Mouse (Mus musculus): Measurements from ENCODE around the gene Pdss2. TPM values are rescaled to one million over a fixed set of nuclear protein-coding genes. Genes with fewer than 3 reads are reported as not detected.
A peak's percentile ranks its signal among the peaks of the same experiment; 100 is the strongest.

Gene Pdss2
- polyA plus RNA-seq, 1 experiment from 2014 or later: 16.2 TPM

- Histone ChIP-seq H3K4me1 (replicated peaks; ENCODE audit: control insufficient read depth, insufficient read depth, low read length) (peaks cover 31% of the 10 kb centered on the region), H3K9ac (ENCODE audit: low read depth, low read length) (no peak overlapping the region), H3K4me2 (no peak overlapping the region), H3K9me3 (ENCODE audit: control insufficient read depth, low read length) (no peaks in the 10 kb centered on the region), H3K27ac (ENCODE audit: low read depth, low read length) (no peak overlapping the region), H3K27me3 (replicated peaks; ENCODE audit: control insufficient read depth, insufficient read depth, low read length) (no peaks in the 10 kb centered on the region), H3K36me3 (ENCODE audit: control insufficient read depth, insufficient read depth, low read length) (no peaks in the 10 kb centered on the region), H3K4me3 (ENCODE audit: low read depth, low read length) (no peak overlapping the region)
- no peak for DNase-seq (ENCODE audit: low spot score)
- ATAC-seq (replicated peaks; ENCODE audit: low FRiP score): no peak
- 79% methylated on average over 3 of the region's 3 CpGs for WGBS
Measured at GRCm38 (mm10) chr10:43487441-43488010, 266.2 kb downstream of the Pdss2 start.

- Histone ChIP-seq H3K27ac (ENCODE audit: low read depth, low read length) (no peak overlapping the region), H3K9me3 (ENCODE audit: control insufficient read depth, low read length) (no peaks in the 10 kb centered on the region), H3K4me2 (no peak overlapping the region), H3K27me3 (replicated peaks; ENCODE audit: control insufficient read depth, insufficient read depth, low read length) (no peaks in the 10 kb centered on the region), H3K4me1 (replicated peaks; ENCODE audit: control insufficient read depth, insufficient read depth, low read length) (peaks cover 28% of the 10 kb centered on the region), H3K9ac (ENCODE audit: low read depth, low read length) (no peak overlapping the region), H3K36me3 (ENCODE audit: control insufficient read depth, insufficient read depth, low read length) (no peaks in the 10 kb centered on the region), H3K4me3 (ENCODE audit: low read depth, low read length) (no peak overlapping the region)
- 76% methylated on average over 4 of the region's 4 CpGs for WGBS
- ATAC-seq (replicated peaks; ENCODE audit: low FRiP score) (no peak), DNase-seq (ENCODE audit: low spot score) (no peak)
Measured at GRCm38 (mm10) chr10:43488258-43488657, 267.0 kb downstream of the Pdss2 start.

- Histone ChIP-seq H3K36me3 (ENCODE audit: control insufficient read depth, insufficient read depth, low read length) (no peaks in the 10 kb centered on the region), H3K27ac (ENCODE audit: low read depth, low read length) (no peak overlapping the region), H3K9me3 (ENCODE audit: control insufficient read depth, low read length) (no peaks in the 10 kb centered on the region), H3K4me3 (ENCODE audit: low read depth, low read length) (no peak overlapping the region), H3K27me3 (replicated peaks; ENCODE audit: control insufficient read depth, insufficient read depth, low read length) (no peaks in the 10 kb centered on the region), H3K4me1 (replicated peaks; ENCODE audit: control insufficient read depth, insufficient read depth, low read length) (peaks cover 25% of the 10 kb centered on the region), H3K9ac (ENCODE audit: low read depth, low read length) (no peak overlapping the region), H3K4me2 (no peak overlapping the region)
- DNase-seq (ENCODE audit: low spot score) (no peak), ATAC-seq (replicated peaks; ENCODE audit: low FRiP score) (no peak)
- WGBS: 77% methylated on average over 7 of the region's 7 CpGs
Measured at GRCm38 (mm10) chr10:43489139-43489538, 267.9 kb downstream of the Pdss2 start.

GRCm38 (mm10) chr10:43489550-43489949 lies 268.3 kb downstream of the Pdss2 start:
- Histone ChIP-seq H3K9ac (ENCODE audit: low read depth, low read length) (no peak overlapping the region), H3K9me3 (ENCODE audit: control insufficient read depth, low read length) (no peaks in the 10 kb centered on the region), H3K4me2 (no peak overlapping the region), H3K36me3 (ENCODE audit: control insufficient read depth, insufficient read depth, low read length) (no peaks in the 10 kb centered on the region), H3K27me3 (replicated peaks; ENCODE audit: control insufficient read depth, insufficient read depth, low read length) (no peaks in the 10 kb centered on the region), H3K4me1 (replicated peaks; ENCODE audit: control insufficient read depth, insufficient read depth, low read length) (peaks cover 25% of the 10 kb centered on the region), H3K4me3 (ENCODE audit: low read depth, low read length) (no peak overlapping the region), H3K27ac (ENCODE audit: low read depth, low read length) (peak overlapping the region; percentile 22; the same call in 1 of the 2 replicates)
- no peak; the same call in 1 of the 2 replicates for ATAC-seq (replicated peaks; ENCODE audit: low FRiP score)
- no peak for DNase-seq (ENCODE audit: low spot score)
- WGBS: 34% methylated on average over 6 of the region's 6 CpGs

GRCm38 (mm10) chr10:43490034-43490433 lies 268.7 kb downstream of the Pdss2 start:
- Histone ChIP-seq H3K27me3 (replicated peaks; ENCODE audit: control insufficient read depth, insufficient read depth, low read length) (no peaks in the 10 kb centered on the region), H3K4me1 (replicated peaks; ENCODE audit: control insufficient read depth, insufficient read depth, low read length) (peaks cover 25% of the 10 kb centered on the region), H3K4me3 (ENCODE audit: low read depth, low read length) (no peak overlapping the region), H3K27ac (ENCODE audit: low read depth, low read length) (peak overlapping the region; percentile 22; the same call in 1 of the 2 replicates), H3K9ac (ENCODE audit: low read depth, low read length) (no peak overlapping the region), H3K4me2 (no peak overlapping the region), H3K9me3 (ENCODE audit: control insufficient read depth, low read length) (no peaks in the 10 kb centered on the region), H3K36me3 (ENCODE audit: control insufficient read depth, insufficient read depth, low read length) (peaks cover 2% of the 10 kb centered on the region; the same call in 1 of the 2 replicates)
- DNase-seq (ENCODE audit: low spot score): no peak
- WGBS: 75% methylated on average over 8 of the region's 8 CpGs
- ATAC-seq (replicated peaks; ENCODE audit: low FRiP score): no peak

GRCm38 (mm10) chr10:43490846-43491245 lies 269.6 kb downstream of the Pdss2 start:
- DNase-seq (ENCODE audit: low spot score): no peak
- no peak overlapping the region for H3K4me2 ChIP-seq
- H3K4me3 ChIP-seq (ENCODE audit: low read depth, low read length): no peak overlapping the region
- peaks cover 25% of the 10 kb centered on the region for H3K4me1 ChIP-seq (replicated peaks; ENCODE audit: control insufficient read depth, insufficient read depth, low read length)
- 78% methylated on average over 5 of the region's 5 CpGs for WGBS
- peaks cover 8% of the 10 kb centered on the region for H3K36me3 ChIP-seq (ENCODE audit: control insufficient read depth, insufficient read depth, low read length)
- H3K9me3 ChIP-seq (ENCODE audit: control insufficient read depth, low read length): no peaks in the 10 kb centered on the region
- H3K27me3 ChIP-seq (replicated peaks; ENCODE audit: control insufficient read depth, insufficient read depth, low read length): no peaks in the 10 kb centered on the region
- no peak overlapping the region for H3K9ac ChIP-seq (ENCODE audit: low read depth, low read length)
- no peak for ATAC-seq (replicated peaks; ENCODE audit: low FRiP score)
- no peak overlapping the region for H3K27ac ChIP-seq (ENCODE audit: low read depth, low read length)

GRCm38 (mm10) chr10:43502599-43502998 lies 281.3 kb downstream of the Pdss2 start:
- H3K27me3 ChIP-seq (replicated peaks; ENCODE audit: control insufficient read depth, insufficient read depth, low read length): no peaks in the 10 kb centered on the region
- ATAC-seq (replicated peaks; ENCODE audit: low FRiP score) (no peak), DNase-seq (ENCODE audit: low spot score) (no peak)
- H3K4me1 ChIP-seq (replicated peaks; ENCODE audit: control insufficient read depth, insufficient read depth, low read length): no peaks in the 10 kb centered on the region
- H3K4me2 ChIP-seq: no peak overlapping the region
- H3K27ac ChIP-seq (ENCODE audit: low read depth, low read length): no peak overlapping the region
- no peaks in the 10 kb centered on the region for H3K9me3 ChIP-seq (ENCODE audit: control insufficient read depth, low read length)
- WGBS: 96% methylated on average over 4 of the region's 4 CpGs
- peaks cover 18% of the 10 kb centered on the region for H3K36me3 ChIP-seq (ENCODE audit: control insufficient read depth, insufficient read depth, low read length)
- no peak overlapping the region for H3K9ac ChIP-seq (ENCODE audit: low read depth, low read length)
- no peak overlapping the region for H3K4me3 ChIP-seq (ENCODE audit: low read depth, low read length)

GRCm38 (mm10) chr10:43504291-43504690 lies 283.0 kb downstream of the Pdss2 start:
- Histone ChIP-seq H3K36me3 (ENCODE audit: control insufficient read depth, insufficient read depth, low read length) (peaks cover 7% of the 10 kb centered on the region; the same call in 1 of the 2 replicates), H3K4me1 (replicated peaks; ENCODE audit: control insufficient read depth, insufficient read depth, low read length) (no peaks in the 10 kb centered on the region), H3K4me2 (no peak overlapping the region), H3K27me3 (replicated peaks; ENCODE audit: control insufficient read depth, insufficient read depth, low read length) (no peaks in the 10 kb centered on the region), H3K4me3 (ENCODE audit: low read depth, low read length) (no peak overlapping the region), H3K9ac (ENCODE audit: low read depth, low read length) (no peak overlapping the region), H3K9me3 (ENCODE audit: control insufficient read depth, low read length) (no peaks in the 10 kb centered on the region), H3K27ac (ENCODE audit: low read depth, low read length) (no peak overlapping the region)
- WGBS: 82% methylated on average over 1 of the region's 1 CpGs
- DNase-seq (ENCODE audit: low spot score) (no peak), ATAC-seq (replicated peaks; ENCODE audit: low FRiP score) (no peak)

GRCm38 (mm10) chr10:43507051-43507450 lies 285.8 kb downstream of the Pdss2 start:
- DNase-seq (ENCODE audit: low spot score): no peak
- Histone ChIP-seq H3K4me3 (ENCODE audit: low read depth, low read length) (no peak overlapping the region), H3K4me1 (replicated peaks; ENCODE audit: control insufficient read depth, insufficient read depth, low read length) (no peaks in the 10 kb centered on the region), H3K9ac (ENCODE audit: low read depth, low read length) (no peak overlapping the region), H3K4me2 (no peak overlapping the region), H3K27me3 (replicated peaks; ENCODE audit: control insufficient read depth, insufficient read depth, low read length) (no peaks in the 10 kb centered on the region), H3K36me3 (ENCODE audit: control insufficient read depth, insufficient read depth, low read length) (peaks cover 15% of the 10 kb centered on the region; the same call in 1 of the 2 replicates), H3K27ac (ENCODE audit: low read depth, low read length) (no peak overlapping the region), H3K9me3 (ENCODE audit: control insufficient read depth, low read length) (no peaks in the 10 kb centered on the region)
- ATAC-seq (replicated peaks; ENCODE audit: low FRiP score): no peak
- 75% methylated on average over 4 of the region's 4 CpGs for WGBS
